Mouse (Mus musculus) intestine, postnatal 0 days (tissue): ENCODE data around the gene Pfdn6. TPM values are rescaled to one million over a fixed set of nuclear protein-coding genes. Genes with fewer than 3 reads are reported as not detected.

Experiments used
- ATAC-seq: fragments of 200-750 bp; cut with Nextera tagmentation; 2 replicates; pipeline ENCODE4 v1.8.0; 2017; ENCODE audit warnings: mild to moderate bottlenecking, moderate TSS enrichment, moderate library complexity
- H3K27ac ChIP-seq: fragments of 300-500 bp; sonication (generic); 2 replicates; pipeline ENCODE4 v1.5.1; 2014; ENCODE audit warnings: mild to moderate bottlenecking, low read depth, low read length, moderate library complexity
- H3K27me3 ChIP-seq: fragments of 300-500 bp; sonication (generic); replicated peaks from 2 replicates; pipeline ENCODE4 v1.6.1; 2014; ENCODE audit warnings: low read length, mixed read lengths; ENCODE audit not compliant: control insufficient read depth, insufficient read depth
- H3K36me3 ChIP-seq: fragments of 300-500 bp; sonication (generic); 2 replicates; pipeline ENCODE4 v1.6.1; 2014; ENCODE audit warnings: mild to moderate bottlenecking, moderate library complexity; ENCODE audit not compliant: control insufficient read depth, insufficient read depth
- H3K4me1 ChIP-seq: fragments of 300-500 bp; sonication (generic); replicated peaks from 2 replicates; pipeline ENCODE4 v1.6.1; 2014; ENCODE audit warnings: antibody characterized with exemption, low read length, mixed read lengths; ENCODE audit not compliant: control insufficient read depth, insufficient read depth
- H3K4me2 ChIP-seq: fragments of 300-500 bp; sonication (generic); replicated peaks from 2 replicates; pipeline ENCODE4 v1.6.1; 2014; ENCODE audit warnings: low read depth, mild to moderate bottlenecking, moderate library complexity
- H3K4me3 ChIP-seq: fragments of 300-500 bp; sonication (generic); 2 replicates; pipeline ENCODE4 v1.5.1; 2014; ENCODE audit warnings: low read depth, low read length
- H3K9ac ChIP-seq: fragments of 300-500 bp; sonication (generic); 2 replicates; pipeline ENCODE4 v1.6.1; 2014; ENCODE audit warnings: mild to moderate bottlenecking, low read depth, low read length
- H3K9me3 ChIP-seq: fragments of 300-500 bp; sonication (generic); 2 replicates; pipeline ENCODE4 v1.6.1; 2016; ENCODE audit warnings: mixed run types; ENCODE audit not compliant: control insufficient read depth
- CTCF ChIP-seq: sonication (generic); IDR thresholded peaks from 2 replicates; pipeline ENCODE4 v1.5.1; 2016; ENCODE audit warnings: low read depth, mild to moderate bottlenecking, control low read depth, antibody characterized with exemption, moderate library complexity
- WGBS: fragments of 180-500 bp; shearing (Covaris S2); extraction: QIAGEN DNeasy Blood & Tissue Kit; methylation state at CpG from one replicate; pipeline ENCODE4 v1.1.7; 2014; 5-methylcytosine and 5-hydroxymethylcytosine counted together
- polyA plus RNA-seq: library from polyadenylated mRNA; unstranded; fragments of >200 nt; fragmentation: Nextera tagmentation; extraction: Ambion mirVana; gene quantifications from 2 replicates; pipeline ENCODE4 v1.2.1, GENCODE M21; 2015

Pfdn6 gene
- polyA plus RNA-seq, 1 experiment from 2014 or later: 116 TPM

- Histone ChIP-seq H3K27me3 (no peaks in the 10 kb centered on the region), H3K4me3 (no peak overlapping the region), H3K9me3 (no peaks in the 10 kb centered on the region), H3K9ac (no peak overlapping the region), H3K36me3 (peaks cover 33% of the 10 kb centered on the region; the same call in 1 of the 2 replicates), H3K4me1 (peaks cover 4% of the 10 kb centered on the region; the same call in 1 of the 2 replicates), H3K27ac (no peak overlapping the region), H3K4me2 (no peak overlapping the region)
- TF ChIP-seq CTCF: no peak
- 81% methylated on average over 15 of the region's 15 CpGs for WGBS
- no peak for ATAC-seq
These were observed 3.1 kb downstream of the Pfdn6 start for GRCm38 (mm10) chr17:33936993-33937392.

GRCm38 (mm10) chr17:33935422-33936055, 4.6 kb downstream of the Pfdn6 start:
- no peak overlapping the region for H3K27ac ChIP-seq
- WGBS: 90% methylated on average over 21 of the region's 21 CpGs
- TF ChIP-seq CTCF: no peak
- no peak overlapping the region for H3K9ac ChIP-seq
- peaks cover 33% of the 10 kb centered on the region; the same call in 1 of the 2 replicates for H3K36me3 ChIP-seq
- no peaks in the 10 kb centered on the region for H3K27me3 ChIP-seq
- H3K9me3 ChIP-seq: no peaks in the 10 kb centered on the region
- no peak overlapping the region for H3K4me3 ChIP-seq
- no peaks in the 10 kb centered on the region; the same call in 1 of the 2 replicates for H3K4me1 ChIP-seq
- H3K4me2 ChIP-seq: no peak overlapping the region
- ATAC-seq: no peak

GRCm38 (mm10) chr17:33932970-33933369, 7.2 kb downstream of the Pfdn6 start:
- Histone ChIP-seq H3K36me3 (peaks cover 36% of the 10 kb centered on the region; the same call in 1 of the 2 replicates), H3K27me3 (no peaks in the 10 kb centered on the region)
- no peak for TF ChIP-seq CTCF

GRCm38 (mm10) chr17:33932448-33932847, 7.7 kb downstream of the Pfdn6 start:
- Histone ChIP-seq H3K36me3 (peaks cover 37% of the 10 kb centered on the region; the same call in 1 of the 2 replicates), H3K27me3 (no peaks in the 10 kb centered on the region), H3K9ac (no peak overlapping the region), H3K9me3 (no peaks in the 10 kb centered on the region), H3K4me3 (no peak overlapping the region), H3K4me2 (no peak overlapping the region), H3K4me1 (no peaks in the 10 kb centered on the region), H3K27ac (no peak overlapping the region)
- no peak for ATAC-seq
- no peak for TF ChIP-seq CTCF
- 88% methylated on average over 14 of the region's 14 CpGs for WGBS

More at GRCm38 (mm10) chr17:33932970-33933369, 7.2 kb downstream of the Pfdn6 start:
- Histone ChIP-seq H3K4me2 (no peak overlapping the region), H3K4me1 (no peaks in the 10 kb centered on the region), H3K9ac (no peak overlapping the region), H3K9me3 (no peaks in the 10 kb centered on the region), H3K27ac (no peak overlapping the region), H3K4me3 (no peak overlapping the region)
- 93% methylated on average over 15 of the region's 15 CpGs for WGBS
- ATAC-seq: no peak

GRCm38 (mm10) chr17:33931947-33932346, 8.2 kb downstream of the Pfdn6 start:
- no peak for ATAC-seq
- peaks cover 33% of the 10 kb centered on the region; the same call in 1 of the 2 replicates for H3K36me3 ChIP-seq
- no peaks in the 10 kb centered on the region for H3K27me3 ChIP-seq
- H3K9ac ChIP-seq: no peak overlapping the region
- no peaks in the 10 kb centered on the region for H3K4me1 ChIP-seq
- no peak for TF ChIP-seq CTCF
- no peak overlapping the region for H3K4me2 ChIP-seq
- 90% methylated on average over 11 of the region's 11 CpGs for WGBS
- no peak overlapping the region for H3K27ac ChIP-seq
- no peak overlapping the region for H3K4me3 ChIP-seq
- H3K9me3 ChIP-seq: no peaks in the 10 kb centered on the region

- no peaks in the 10 kb centered on the region for H3K9me3 ChIP-seq
These were observed 8.8 kb downstream of the Pfdn6 start for GRCm38 (mm10) chr17:33931159-33931866.

More at GRCm38 (mm10) chr17:33931159-33931866, 8.8 kb downstream of the Pfdn6 start:
- H3K4me3 ChIP-seq: peak overlapping the region; percentile 81
- H3K9ac ChIP-seq: 0 out of 2 replicates have a peak overlapping the region, but pooled peaks have one; percentile 81
- TF ChIP-seq CTCF: no peak
- no peak overlapping the region for H3K27ac ChIP-seq
- WGBS: 52% methylated on average over 18 of the region's 18 CpGs
- H3K36me3 ChIP-seq: peaks cover 38% of the 10 kb centered on the region; the same call in 1 of the 2 replicates
- H3K27me3 ChIP-seq: no peaks in the 10 kb centered on the region
- ATAC-seq: no peak
- H3K4me1 ChIP-seq: no peaks in the 10 kb centered on the region
- peak overlapping the region; percentile 100 for H3K4me2 ChIP-seq
